Mouse (Mus musculus): ENCODE measurements around the gene Rps26. TPM values are rescaled to one million over a fixed set of nuclear protein-coding genes. Genes with fewer than 3 reads are reported as not detected.

Gene Rps26
- polyA plus RNA-seq, 1 experiment from 2014 or later, result 1,029 TPM

DNA sequence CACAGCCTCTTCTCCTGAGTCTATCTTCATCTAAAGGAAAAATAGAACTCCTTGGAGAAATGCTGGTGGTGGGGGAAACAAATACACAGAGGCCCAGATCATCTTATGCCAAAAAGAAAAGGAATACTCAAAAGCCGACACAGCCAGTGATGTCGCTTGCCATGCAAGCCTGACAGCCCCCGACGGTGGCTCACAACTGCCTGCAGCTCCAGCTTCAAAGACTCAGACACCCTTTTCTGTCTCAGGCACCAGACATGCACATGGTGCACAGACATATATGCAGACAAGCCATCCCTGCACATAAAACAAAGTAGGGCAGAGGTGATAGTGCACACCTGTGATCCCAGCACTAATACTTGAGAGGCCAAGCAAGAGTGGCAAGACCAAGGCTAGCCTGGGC, 46.8 kb downstream of the Rps26 start:
- 75% methylated on average over 4 of the region's 4 CpGs for WGBS
- Histone ChIP-seq H3K9me3 (ENCODE audit: low read depth, low read length) (no peaks in the 10 kb centered on the region), H3K4me1 (ENCODE audit: insufficient read depth) (no peaks in the 10 kb centered on the region), H3K27ac (ENCODE audit: low read depth) (no peak overlapping the region), H3K27me3 (ENCODE audit: insufficient read depth, low read length) (no peaks in the 10 kb centered on the region), H3K4me3 (ENCODE audit: low read depth, low read length) (no peak overlapping the region), H3K9ac (no peak overlapping the region), H3K4me2 (no peak overlapping the region), H3K36me3 (ENCODE audit: insufficient read depth) (peaks cover 17% of the 10 kb centered on the region; the same call in 1 of the 2 replicates)
- no peak for ATAC-seq (ENCODE audit: insufficient read depth)
- no peak for DNase-seq
- TF ChIP-seq CTCF (IDR thresholded peaks at IDR 0.05; ENCODE audit: low read depth), result no peak

GRCm38 (mm10) chr10:128579298-128579697, 47.2 kb downstream of the Rps26 start:
- WGBS, result 75% methylated on average over 3 of the region's 3 CpGs

GRCm38 (mm10) chr10:128578330-128578729, 48.2 kb downstream of the Rps26 start:
- DNase-seq, result no peak
- Histone ChIP-seq H3K27me3 (ENCODE audit: insufficient read depth, low read length) (no peaks in the 10 kb centered on the region), H3K4me3 (ENCODE audit: low read depth, low read length) (no peak overlapping the region), H3K4me2 (no peak overlapping the region), H3K9ac (no peak overlapping the region), H3K36me3 (ENCODE audit: insufficient read depth) (peaks cover 21% of the 10 kb centered on the region; the same call in 1 of the 2 replicates), H3K4me1 (ENCODE audit: insufficient read depth) (no peaks in the 10 kb centered on the region), H3K27ac (ENCODE audit: low read depth) (no peak overlapping the region), H3K9me3 (ENCODE audit: low read depth, low read length) (no peaks in the 10 kb centered on the region)
- no peak for ATAC-seq (ENCODE audit: insufficient read depth)
- TF ChIP-seq CTCF (IDR thresholded peaks at IDR 0.05; ENCODE audit: low read depth), result no peak
- 63% methylated on average over 11 of the region's 11 CpGs for WGBS

More at GRCm38 (mm10) chr10:128579298-128579697, 47.2 kb downstream of the Rps26 start:
- H3K36me3 ChIP-seq (ENCODE audit: insufficient read depth), result peaks cover 17% of the 10 kb centered on the region; the same call in 1 of the 2 replicates
- TF ChIP-seq CTCF (IDR thresholded peaks at IDR 0.05; ENCODE audit: low read depth), result no peak
- DNase-seq (no peak), ATAC-seq (ENCODE audit: insufficient read depth) (no peak)
- H3K27ac ChIP-seq (ENCODE audit: low read depth), result no peak overlapping the region
- H3K4me2 ChIP-seq, result no peak overlapping the region
- no peak overlapping the region for H3K9ac ChIP-seq
- no peak overlapping the region for H3K4me3 ChIP-seq (ENCODE audit: low read depth, low read length)
- no peaks in the 10 kb centered on the region for H3K27me3 ChIP-seq (ENCODE audit: insufficient read depth, low read length)
- H3K4me1 ChIP-seq (ENCODE audit: insufficient read depth), result no peaks in the 10 kb centered on the region
- no peaks in the 10 kb centered on the region for H3K9me3 ChIP-seq (ENCODE audit: low read depth, low read length)

DNA sequence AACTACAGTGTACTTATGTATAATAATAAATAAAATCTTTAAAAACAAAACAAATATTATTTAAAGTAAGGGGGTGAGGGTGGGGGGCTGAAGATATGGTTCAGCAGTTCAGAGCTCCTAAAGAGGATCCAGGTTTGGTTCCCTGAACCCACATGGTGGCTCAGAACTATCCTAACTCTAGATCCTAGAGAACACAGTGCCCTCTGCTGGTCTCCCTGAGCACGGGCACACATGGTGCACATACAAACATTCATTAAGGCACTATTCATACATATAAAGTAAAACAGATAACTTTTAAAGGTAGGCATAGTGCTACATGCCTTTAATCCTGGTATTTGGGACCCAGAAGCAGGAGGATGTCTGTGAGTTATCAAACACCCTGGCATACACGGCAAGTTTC, 51.5 kb downstream of the Rps26 start:
- DNase-seq (no peak), ATAC-seq (ENCODE audit: insufficient read depth) (no peak)
- Histone ChIP-seq H3K27me3 (ENCODE audit: insufficient read depth, low read length) (no peaks in the 10 kb centered on the region), H3K4me2 (no peak overlapping the region), H3K4me3 (ENCODE audit: low read depth, low read length) (no peak overlapping the region), H3K4me1 (ENCODE audit: insufficient read depth) (no peaks in the 10 kb centered on the region), H3K9me3 (ENCODE audit: low read depth, low read length) (no peaks in the 10 kb centered on the region), H3K9ac (no peak overlapping the region), H3K36me3 (ENCODE audit: insufficient read depth) (peaks cover 28% of the 10 kb centered on the region), H3K27ac (ENCODE audit: low read depth) (no peak overlapping the region)
- 93% methylated on average over 2 of the region's 2 CpGs for whole genome bisulfite sequencing
- TF ChIP-seq CTCF (IDR thresholded peaks at IDR 0.05; ENCODE audit: low read depth), result peak; percentile 53

Small RNA genes within 50 kb of the gene (microRNA-seq; reads per million reads assigned to microRNA genes)
- gene Mir6917 (ENCODE audit: borderline number of aligned reads), result 0.95 reads per million

Other genes with a start within 250 kb of the Rps26 start
- 15.8 and 17.0 TPM in 2 replicates for gene Ankrd52, start 249.6 kb downstream of the Rps26 start, polyA plus RNA-seq (2014; fragmentation: Nextera tagmentation; extraction: Ambion mirVana)
- gene Slc39a5, start 225.5 kb downstream of the Rps26 start, polyA plus RNA-seq (2014; fragmentation: Nextera tagmentation; extraction: Ambion mirVana), result 0.18 TPM in 1 of 2 replicates, not detected in the other
- 77.1 and 83.1 TPM in 2 replicates for gene Nabp2, start 215.3 kb downstream of the Rps26 start, polyA plus RNA-seq (2014; fragmentation: Nextera tagmentation; extraction: Ambion mirVana)
- gene Rnf41, start 215.1 kb downstream of the Rps26 start, polyA plus RNA-seq (2014; fragmentation: Nextera tagmentation; extraction: Ambion mirVana), result 32.8 and 33.5 TPM in 2 replicates
- gene Smarcc2, start 167.5 kb downstream of the Rps26 start, polyA plus RNA-seq (2014; fragmentation: Nextera tagmentation; extraction: Ambion mirVana), result 81.1 and 89.6 TPM in 2 replicates
- 1,221 and 1,238 TPM in 2 replicates for gene Myl6, start 132.6 kb downstream of the Rps26 start, polyA plus RNA-seq (2014; fragmentation: Nextera tagmentation; extraction: Ambion mirVana)
- 3.0 and 4.4 TPM in 2 replicates for gene Myl6b, start 128.1 kb downstream of the Rps26 start, polyA plus RNA-seq (2014; fragmentation: Nextera tagmentation; extraction: Ambion mirVana)
- gene Esyt1, start 100.9 kb downstream of the Rps26 start, polyA plus RNA-seq (2014; fragmentation: Nextera tagmentation; extraction: Ambion mirVana), result 21.5 and 23.0 TPM in 2 replicates
- 11.0 and 14.5 TPM in 2 replicates for gene Zc3h10, start 79.0 kb downstream of the Rps26 start, polyA plus RNA-seq (2014; fragmentation: Nextera tagmentation; extraction: Ambion mirVana)
- gene Rpl41, start 77.4 kb downstream of the Rps26 start, polyA plus RNA-seq (2014; fragmentation: Nextera tagmentation; extraction: Ambion mirVana), result 4,697 and 4,895 TPM in 2 replicates
- 240 and 244 TPM in 2 replicates for gene Pa2g4, start 60.8 kb downstream of the Rps26 start, polyA plus RNA-seq (2014; fragmentation: Nextera tagmentation; extraction: Ambion mirVana)
- 20.2 and 22.9 TPM in 2 replicates for gene Erbb3, start 37.1 kb downstream of the Rps26 start, polyA plus RNA-seq (2014; fragmentation: Nextera tagmentation; extraction: Ambion mirVana)
- gene Ikzf4, start 19.2 kb upstream of the Rps26 start, polyA plus RNA-seq (2014; fragmentation: Nextera tagmentation; extraction: Ambion mirVana), result 2.0 and 3.5 TPM in 2 replicates
- 9.3 and 9.8 TPM in 2 replicates for gene Suox, start 47.3 kb upstream of the Rps26 start, polyA plus RNA-seq (2014; fragmentation: Nextera tagmentation; extraction: Ambion mirVana)
- 63.6 and 66.8 TPM in 2 replicates for gene Rab5b, start 69.5 kb upstream of the Rps26 start, polyA plus RNA-seq (2014; fragmentation: Nextera tagmentation; extraction: Ambion mirVana)
- 1.4 TPM in 2 replicates for gene Pmel, start 77.4 kb upstream of the Rps26 start, polyA plus RNA-seq (2014; fragmentation: Nextera tagmentation; extraction: Ambion mirVana)
- gene Cdk2, start 78.3 kb upstream of the Rps26 start, polyA plus RNA-seq (2014; fragmentation: Nextera tagmentation; extraction: Ambion mirVana), result 105 and 109 TPM in 2 replicates
- gene Dgka, start 118.1 kb upstream of the Rps26 start, polyA plus RNA-seq (2014; fragmentation: Nextera tagmentation; extraction: Ambion mirVana), result 6.9 and 7.0 TPM in 2 replicates
- 37.4 and 39.1 TPM in 2 replicates for gene Pym1, start 121.1 kb upstream of the Rps26 start, polyA plus RNA-seq (2014; fragmentation: Nextera tagmentation; extraction: Ambion mirVana)
- gene Mmp19, start 164.2 kb upstream of the Rps26 start, polyA plus RNA-seq (2014; fragmentation: Nextera tagmentation; extraction: Ambion mirVana), result 1.5 and 2.1 TPM in 2 replicates
- gene Dnajc14, start 177.3 kb upstream of the Rps26 start, polyA plus RNA-seq (2014; fragmentation: Nextera tagmentation; extraction: Ambion mirVana), result 34.9 and 38.2 TPM in 2 replicates
- gene Tmem198b, start 177.6 kb upstream of the Rps26 start, polyA plus RNA-seq (2014; fragmentation: Nextera tagmentation; extraction: Ambion mirVana), result 12.1 and 15.1 TPM in 2 replicates
- 223 and 227 TPM in 2 replicates for gene Sarnp, start 190.6 kb upstream of the Rps26 start, polyA plus RNA-seq (2014; fragmentation: Nextera tagmentation; extraction: Ambion mirVana)
- gene Ormdl2, start 194.9 kb upstream of the Rps26 start, polyA plus RNA-seq (2014; fragmentation: Nextera tagmentation; extraction: Ambion mirVana), result 55.8 and 63.9 TPM in 2 replicates

All from lung, embryonic 14.5 days (tissue).